Mouse (Mus musculus): ENCODE data around the gene Crtc2.

- TF ChIP-seq CTCF (IDR thresholded peaks at IDR 0.05; ENCODE audit: low read depth, low read length): no peak
- TF ChIP-seq GATA1 (IDR thresholded peaks at IDR 0.05; ENCODE audit: borderline replicate concordance, low read length): no peak
Observed at GRCm38 (mm10) chr3:90212723-90213122, 41.2 kb upstream of the Crtc2 start.
